Mouse (Mus musculus) cerebellum, adult 11-12 months (tissue): ENCODE data around the gene Kctd2.
"Not testable (repeated sequence)": the region's sequence is repeated elsewhere in the genome, so short reads cannot be mapped to it uniquely, and the experiment has no call there.

ENCODE experiments used
- DNase-seq: peaks from one replicate; pipeline ENCODE4 v3.0.0; 2022

Kctd2 gene

GRCm38 (mm10) chr11:115419531-115420237 lies at the start of gene Kctd2, which contains the start of gene Atp5h:
Gene Kctd2, plus strand, starts transcription at chr11:115420128.
Gene Atp5h, minus strand, starts transcription at chr11:115419962.
- DNase-seq: peak; percentile 96

- DNase-seq: no peak
Measured at GRCm38 (mm10) chr11:115370368-115370767, 49.6 kb upstream of the Kctd2 start.

DNA sequence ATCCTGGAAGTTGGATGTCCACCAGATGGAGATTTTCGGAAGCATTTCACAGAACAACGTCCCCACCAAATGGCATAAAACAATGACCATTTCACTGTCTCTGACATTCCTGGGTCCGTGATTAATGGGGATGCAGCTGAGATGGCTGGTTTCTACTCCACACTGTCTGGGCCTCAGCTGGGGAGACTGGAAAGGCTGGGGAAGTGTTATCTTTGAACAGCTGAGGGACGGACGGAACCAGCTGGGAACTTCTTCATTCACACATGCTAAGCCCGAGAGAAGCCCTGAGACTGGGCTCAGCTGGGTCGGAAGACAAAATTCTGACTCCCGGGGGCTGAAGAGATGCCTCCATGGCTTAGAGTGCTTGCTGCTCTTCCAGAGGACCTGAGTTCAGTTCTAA lies 48.6 kb upstream of the Kctd2 start:
- no peak for DNase-seq

- no peak for DNase-seq
Measured at GRCm38 (mm10) chr11:115372015-115372414, 47.9 kb upstream of the Kctd2 start.

GRCm38 (mm10) chr11:115372737-115373136 lies 47.2 kb upstream of the Kctd2 start:
- DNase-seq: no peak

DNA sequence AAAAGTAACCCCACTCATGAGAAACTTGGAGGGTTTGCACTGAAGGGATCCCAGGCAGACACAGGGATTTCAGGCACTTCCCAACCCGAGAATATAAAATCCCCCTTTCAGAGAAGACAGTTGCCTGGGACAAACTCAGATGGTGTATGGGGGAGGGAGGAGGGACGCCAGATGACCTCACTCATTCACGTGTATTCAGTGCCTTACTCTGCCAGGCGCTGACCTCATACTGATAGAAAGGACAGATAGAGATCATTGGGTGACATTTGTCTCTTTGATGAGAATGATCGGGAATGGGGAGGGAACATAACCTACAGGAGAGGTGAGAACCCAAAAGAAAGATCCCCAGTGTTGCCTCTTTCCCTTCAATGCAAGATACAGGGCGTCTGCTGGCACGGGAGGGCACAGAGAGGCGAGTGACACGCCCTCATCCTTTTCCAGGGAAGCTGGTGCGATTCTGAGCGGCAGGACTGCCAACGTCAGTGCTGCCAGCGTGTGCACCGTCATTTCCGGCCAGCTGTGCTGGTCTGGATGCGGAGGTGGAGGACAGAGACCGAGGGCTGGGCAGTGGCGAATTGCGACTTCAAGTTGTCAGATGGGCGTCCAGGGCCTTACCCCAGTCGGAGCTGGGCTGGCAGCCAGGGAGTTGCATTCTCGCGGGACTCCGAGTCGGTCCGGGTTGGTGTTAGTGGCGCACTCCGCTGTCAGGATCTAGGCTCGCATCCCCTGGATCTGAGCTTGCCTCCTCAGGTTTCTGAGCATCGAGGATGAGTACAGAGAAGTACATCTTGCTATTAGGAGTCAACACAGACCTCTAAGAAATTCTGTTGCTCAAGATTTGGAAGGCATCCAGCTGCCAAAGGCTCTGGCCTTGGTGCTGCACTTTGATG lies 45.9 kb upstream of the Kctd2 start:
- peak; percentile 81 for DNase-seq

DNA sequence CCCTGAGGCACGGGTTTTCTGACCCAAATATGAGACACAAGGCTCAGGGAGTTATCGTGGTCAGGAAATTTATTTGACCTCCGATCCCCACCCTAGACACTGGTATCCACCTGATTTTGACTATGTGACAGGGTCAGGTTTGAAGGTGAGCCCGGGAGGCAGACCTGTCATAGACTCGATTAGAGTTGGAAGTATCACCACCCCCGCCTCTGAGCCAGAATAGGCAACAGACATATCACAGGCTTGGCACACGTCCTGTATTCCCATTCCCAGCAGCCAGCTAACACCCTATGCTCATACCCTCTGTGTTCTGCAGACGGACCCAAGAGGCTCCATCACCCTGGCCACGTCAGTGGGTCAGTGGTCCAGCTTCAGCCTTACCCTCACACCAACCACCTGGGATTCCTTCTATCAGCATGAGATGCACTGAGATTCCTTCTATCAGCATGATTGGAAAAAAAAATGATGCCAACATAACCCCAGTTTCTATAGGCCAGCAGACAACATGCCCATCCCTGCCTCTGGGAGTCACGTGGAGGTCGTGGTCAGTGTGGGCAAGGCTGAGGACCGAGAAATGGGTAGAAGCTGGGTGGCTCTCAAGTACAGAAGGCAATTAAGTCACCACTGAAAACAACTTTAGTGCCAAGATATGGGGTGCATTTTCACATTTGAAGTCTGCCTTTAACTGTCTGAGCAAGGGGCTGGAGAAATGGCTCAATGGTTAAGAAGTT lies 45.1 kb upstream of the Kctd2 start:
- DNase-seq: no peak

GRCm38 (mm10) chr11:115376722-115377121 lies 43.2 kb upstream of the Kctd2 start:
- DNase-seq: no peak

DNA sequence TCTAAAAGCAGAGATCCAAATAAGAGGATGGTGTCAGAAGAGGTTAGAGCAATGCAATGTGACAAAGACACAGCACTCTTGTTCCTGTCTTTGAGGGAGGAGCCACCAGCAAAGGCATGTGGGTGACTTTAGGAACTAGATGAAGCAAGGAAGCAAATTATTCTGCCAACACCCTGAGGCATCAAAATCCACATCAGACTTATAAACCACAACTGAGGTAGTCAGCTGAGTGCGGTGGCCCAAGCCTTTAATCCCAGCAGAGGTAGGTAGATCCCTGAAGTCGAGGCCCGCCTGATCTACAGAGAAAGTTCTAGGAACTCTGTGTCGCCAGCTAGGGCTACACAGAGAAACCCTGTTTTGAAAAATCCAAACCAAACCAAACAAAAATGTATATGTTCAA lies 42.7 kb upstream of the Kctd2 start:
- DNase-seq: no peak

DNA sequence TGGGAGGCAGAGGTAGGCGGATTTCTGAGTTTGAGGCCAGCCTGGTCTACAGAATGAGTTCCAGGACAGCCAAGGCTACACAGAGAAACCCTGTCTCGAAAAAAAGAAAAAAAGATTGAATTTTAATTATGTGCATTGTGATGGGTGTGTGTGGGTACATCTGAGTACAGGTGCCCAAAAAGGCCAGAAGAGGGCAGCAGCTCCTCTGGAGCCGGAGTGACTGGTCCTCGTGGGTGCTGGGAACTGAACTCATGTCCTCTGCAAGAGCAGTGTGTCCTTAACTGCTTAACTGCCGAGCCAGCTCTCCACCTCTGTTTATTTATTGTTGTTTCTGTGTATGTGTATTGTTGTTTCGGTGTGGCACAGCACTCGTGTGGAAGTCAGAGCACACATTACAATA lies 42.1 kb upstream of the Kctd2 start:
- peak; percentile 20 for DNase-seq

- no peak for DNase-seq
Measured at GRCm38 (mm10) chr11:115381276-115381675, 38.7 kb upstream of the Kctd2 start.

GRCm38 (mm10) chr11:115381743-115382539 lies 38.0 kb upstream of the Kctd2 start, which contains the start of gene Cdr2l:
Gene Cdr2l, plus strand, starts transcription at chr11:115381916.
- DNase-seq: peak; percentile 94

DNA sequence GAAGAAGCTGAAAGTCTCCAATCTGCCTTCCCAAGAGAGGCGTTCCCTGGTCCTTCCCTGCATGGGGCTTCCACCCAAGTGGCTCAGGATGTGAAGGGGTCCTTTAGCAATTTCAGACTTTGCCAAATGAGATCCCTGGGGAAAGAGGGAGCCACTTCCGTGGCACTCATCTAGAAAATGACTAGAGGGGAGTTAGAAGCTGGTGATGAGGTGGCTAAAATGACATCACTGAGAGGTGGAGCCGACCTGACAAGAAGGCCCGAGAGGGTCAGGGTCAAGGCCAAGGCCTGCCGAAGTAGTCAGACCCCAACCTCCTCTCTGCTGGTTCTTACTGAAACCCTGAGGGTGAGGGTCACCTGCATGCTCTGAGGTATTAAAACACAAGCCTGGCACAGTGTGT lies 37.0 kb upstream of the Kctd2 start:
- peak; percentile 64 for DNase-seq

- peak; percentile 66 for DNase-seq
Measured at GRCm38 (mm10) chr11:115383701-115384474, 36.0 kb upstream of the Kctd2 start.

DNA sequence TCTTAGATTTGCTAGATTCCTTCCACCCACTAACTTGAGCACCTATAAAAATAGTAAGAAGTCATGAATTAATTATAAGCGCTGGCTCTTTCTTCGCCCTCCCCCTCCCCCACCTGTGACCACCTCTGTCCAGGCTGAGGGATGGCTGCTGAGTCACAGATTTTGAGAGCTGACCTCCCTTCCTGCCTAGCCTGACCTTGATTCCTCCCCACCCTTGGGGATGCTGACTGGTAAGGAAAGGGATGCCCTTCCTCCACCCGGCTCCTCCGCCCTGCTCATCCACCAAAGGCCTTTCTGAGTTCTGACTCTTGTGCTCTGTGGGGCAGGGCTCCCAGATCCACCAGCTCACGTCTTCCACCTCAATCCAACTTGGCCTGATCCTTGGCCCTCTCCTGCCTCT lies 35.3 kb upstream of the Kctd2 start:
- no peak for DNase-seq

- DNase-seq: not testable (repeated sequence)
Measured at GRCm38 (mm10) chr11:115386859-115387258, 33.1 kb upstream of the Kctd2 start.

GRCm38 (mm10) chr11:115391358-115391757 lies 28.6 kb upstream of the Kctd2 start:
- no peak for DNase-seq

DNA sequence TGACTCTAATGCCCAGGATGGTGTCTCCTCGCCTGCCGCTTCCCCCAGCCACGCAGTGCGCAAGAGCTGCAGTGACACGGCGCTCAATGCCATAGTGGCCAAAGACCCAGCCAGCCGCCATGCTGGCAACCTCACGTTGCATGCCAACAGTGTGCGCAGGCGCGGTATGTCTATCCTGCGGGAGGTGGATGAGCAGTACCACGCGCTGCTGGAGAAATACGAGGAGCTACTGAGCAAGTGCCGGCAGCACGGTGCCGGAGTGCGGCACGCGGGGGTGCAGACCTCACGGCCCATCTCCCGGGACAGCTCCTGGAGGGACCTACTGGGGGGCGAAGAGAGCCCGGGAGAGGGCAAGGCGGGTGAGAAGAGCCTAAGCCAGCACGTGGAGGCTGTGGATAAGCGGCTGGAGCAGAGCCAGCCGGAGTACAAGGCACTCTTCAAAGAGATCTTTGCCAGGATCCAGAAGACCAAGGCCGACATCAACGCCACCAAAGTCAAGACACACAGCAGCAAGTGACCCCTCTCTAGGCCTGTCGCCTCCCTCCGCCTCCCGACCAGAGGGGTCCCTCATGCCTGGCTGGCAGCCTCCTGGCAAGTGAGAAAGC lies 26.1 kb upstream of the Kctd2 start:
- DNase-seq: peak; percentile 89

GRCm38 (mm10) chr11:115398085-115398484 lies 21.8 kb upstream of the Kctd2 start:
- DNase-seq: no peak

DNA sequence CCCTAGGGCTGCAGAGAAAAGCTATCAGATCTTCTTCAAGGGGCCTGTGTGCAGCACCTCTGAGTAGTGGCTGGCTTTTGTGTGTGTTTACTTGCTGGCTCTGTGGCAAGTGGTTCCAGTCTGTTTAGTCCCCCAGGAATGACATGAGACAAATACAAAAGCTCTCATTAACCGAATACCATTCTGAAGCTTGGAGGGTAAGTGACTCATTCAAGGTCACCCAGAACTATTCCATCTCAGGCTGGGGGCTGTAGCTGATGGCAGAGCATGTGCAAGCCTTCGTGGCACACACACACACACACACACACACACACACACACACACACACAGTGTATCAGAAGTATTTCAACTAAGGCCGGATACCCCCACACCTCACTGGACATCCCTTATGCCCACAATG lies 19.8 kb upstream of the Kctd2 start:
- DNase-seq: no peak
